Mouse (Mus musculus) CD4-positive, CD25-positive, alpha-beta regulatory T cell, adult 4 months (primary cell): ENCODE data around the gene Rundc1. TPM values are rescaled to one million over a fixed set of nuclear protein-coding genes. Genes with fewer than 3 reads are reported as not detected.
"Not testable (repeated sequence)": the region's sequence is repeated elsewhere in the genome, so short reads cannot be mapped to it uniquely, and the experiment has no call there.

Source experiments
- ATAC-seq: one replicate; pipeline ENCODE4 v1.8.0; 2017
- polyA plus RNA-seq, 2 experiments: library from polyadenylated mRNA; unstranded; fragments of 100-300 nt; shearing (Covaris generic); gene quantifications; one replicate each; pipeline ENCODE4 v1.2.1; 2017

The Rundc1 gene
- polyA plus RNA-seq, 2 experiments from 2014 or later, result 8.0 to 8.5 TPM

DNA sequence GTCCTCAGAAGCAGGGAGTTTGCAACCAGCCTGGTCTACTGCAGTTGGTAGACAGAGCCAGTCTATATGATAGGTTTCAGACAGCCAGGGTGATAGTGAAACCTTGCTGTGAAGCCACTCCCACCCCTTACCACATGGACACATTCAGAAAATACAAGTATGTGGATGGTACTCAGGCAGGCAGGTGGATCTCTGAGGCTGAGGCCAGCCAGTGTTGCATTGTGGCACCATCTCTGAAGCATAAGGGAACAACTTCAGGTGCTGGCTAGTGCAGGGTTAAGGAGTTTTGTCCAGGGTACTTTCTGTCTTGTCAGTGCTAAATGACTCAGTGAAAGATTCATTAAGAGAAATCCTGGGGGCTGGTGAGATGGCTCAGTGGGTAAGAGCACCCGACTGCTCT is 21.4 kb downstream of the Rundc1 start:
- ATAC-seq, result no peak

DNA sequence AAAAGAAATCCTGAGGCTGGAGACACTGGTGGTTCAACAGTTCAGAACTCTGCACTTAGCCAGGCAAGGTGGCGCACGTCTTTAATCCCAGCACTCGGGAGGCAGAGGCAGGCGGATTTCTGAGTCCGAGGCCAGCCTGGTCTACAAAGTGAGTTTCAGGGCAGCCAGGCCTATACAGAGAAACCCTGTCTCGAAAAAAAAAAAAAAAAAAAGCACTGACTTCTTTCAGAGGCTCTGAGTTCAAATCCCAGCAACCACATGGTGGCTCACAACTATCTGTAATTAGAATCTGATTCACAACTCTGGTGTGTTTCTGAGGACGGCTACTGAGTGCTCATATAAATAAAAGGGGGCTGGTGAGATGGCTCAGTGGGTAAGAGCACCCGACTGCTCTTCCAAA is 22.0 kb downstream of the Rundc1 start:
- ATAC-seq, result not testable (repeated sequence)

DNA sequence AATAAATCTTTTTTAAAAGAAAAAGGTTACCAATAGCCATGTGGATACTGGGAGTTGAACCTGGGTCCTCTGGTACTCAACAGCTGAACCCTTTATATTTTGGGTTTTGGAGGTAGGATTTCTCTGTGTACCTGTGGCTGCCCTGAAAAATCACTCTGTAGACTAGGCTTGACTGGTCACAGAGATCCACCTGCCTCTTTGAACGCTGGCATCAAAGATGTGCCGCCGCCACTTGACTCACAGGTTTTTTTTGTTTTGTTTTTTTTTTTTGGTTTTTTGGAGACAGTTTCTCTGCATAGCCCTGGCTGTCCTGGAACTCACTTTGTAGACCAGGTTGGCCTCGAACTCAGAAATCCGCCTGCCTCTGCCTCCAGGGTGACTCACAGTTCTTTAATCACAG is 22.9 kb downstream of the Rundc1 start:
- no peak for ATAC-seq

DNA sequence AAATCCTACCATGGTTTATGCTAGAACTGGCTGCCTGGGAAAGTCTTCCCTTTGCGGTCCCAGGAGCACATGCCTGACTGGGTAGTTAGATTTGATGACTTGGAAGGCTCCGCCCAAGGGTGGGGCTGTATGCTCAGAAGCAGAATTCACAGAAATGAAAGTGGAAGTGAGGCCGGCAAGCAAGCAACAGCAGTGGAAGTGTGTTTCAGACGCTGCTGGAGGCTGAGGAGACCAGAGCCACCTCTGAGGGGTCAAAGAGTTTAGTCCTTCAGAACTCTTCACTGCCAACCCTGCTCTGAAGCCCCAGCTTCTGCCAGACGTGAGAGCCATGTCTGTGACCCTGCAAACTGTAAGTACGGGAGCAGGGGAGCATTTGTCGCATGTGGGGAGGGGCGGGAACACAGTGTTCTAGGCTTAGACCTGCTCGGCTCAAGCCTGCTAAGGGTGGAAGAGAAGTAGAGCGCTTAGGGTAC is 23.4 kb downstream of the Rundc1 start, which contains the start of gene Ifi35:
TSS of gene Ifi35 (plus strand) at position 134 of the 473 bp plus-strand sequence.
- peak; percentile 96 for ATAC-seq

DNA sequence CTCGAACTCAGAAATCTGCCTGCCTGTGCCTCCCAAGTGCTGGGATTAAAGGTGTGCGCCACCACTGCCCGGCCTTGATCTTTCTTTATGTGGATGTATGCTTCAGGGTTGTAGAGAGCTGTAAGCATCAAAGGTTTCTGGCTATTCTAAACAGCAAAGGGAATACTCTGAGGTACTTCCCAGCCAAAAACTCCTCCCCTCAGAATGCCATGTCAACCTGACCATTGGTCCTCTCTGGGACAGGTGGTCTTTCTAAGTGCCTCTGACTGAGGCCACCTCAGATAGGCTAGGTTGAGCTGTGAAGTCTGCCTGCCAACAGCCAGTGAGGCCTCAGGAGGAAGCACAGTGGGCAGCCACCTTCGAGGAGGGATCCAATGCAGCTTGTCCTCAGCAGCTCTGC is 24.0 kb downstream of the Rundc1 start:
- ATAC-seq, result peak; percentile 19

DNA sequence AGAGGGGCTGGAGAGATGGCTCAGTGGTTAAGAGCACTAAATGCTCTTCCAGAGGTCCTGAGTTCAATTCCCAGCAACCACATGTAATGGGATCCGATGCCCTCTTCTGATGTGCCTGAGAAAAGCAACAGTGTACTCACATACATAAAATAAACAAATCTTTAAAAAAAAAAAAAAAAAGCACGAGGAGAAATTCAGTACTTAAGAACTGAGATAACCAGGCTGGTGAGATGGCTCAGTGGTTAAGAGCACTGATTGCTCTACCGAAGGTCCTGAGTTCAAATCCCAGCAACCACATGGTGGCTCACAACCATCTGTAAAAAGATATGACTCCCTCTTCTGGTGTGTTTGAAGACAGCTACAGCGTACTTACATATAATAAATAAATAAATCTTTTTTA is 24.7 kb downstream of the Rundc1 start:
- not testable (repeated sequence) for ATAC-seq

DNA sequence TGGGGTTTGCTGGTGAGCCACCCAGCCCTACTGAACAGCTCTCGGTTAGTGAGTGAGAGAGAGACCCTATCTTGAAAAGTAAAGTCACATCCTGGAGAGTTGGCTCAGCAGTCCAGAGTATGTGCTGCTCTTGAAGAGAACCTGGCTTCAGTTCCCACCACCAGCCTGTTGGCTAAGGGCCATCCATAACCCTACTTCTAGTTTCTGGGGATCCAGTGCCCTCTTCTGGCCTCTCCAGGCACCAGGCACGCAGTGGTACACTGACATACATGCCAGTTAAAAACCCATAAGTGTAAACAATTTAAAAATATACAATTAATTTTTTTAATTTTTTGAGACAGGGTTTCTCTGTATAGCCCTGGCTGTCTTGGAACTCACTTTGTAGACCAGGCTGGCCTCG is 25.5 kb downstream of the Rundc1 start:
- no peak for ATAC-seq

DNA sequence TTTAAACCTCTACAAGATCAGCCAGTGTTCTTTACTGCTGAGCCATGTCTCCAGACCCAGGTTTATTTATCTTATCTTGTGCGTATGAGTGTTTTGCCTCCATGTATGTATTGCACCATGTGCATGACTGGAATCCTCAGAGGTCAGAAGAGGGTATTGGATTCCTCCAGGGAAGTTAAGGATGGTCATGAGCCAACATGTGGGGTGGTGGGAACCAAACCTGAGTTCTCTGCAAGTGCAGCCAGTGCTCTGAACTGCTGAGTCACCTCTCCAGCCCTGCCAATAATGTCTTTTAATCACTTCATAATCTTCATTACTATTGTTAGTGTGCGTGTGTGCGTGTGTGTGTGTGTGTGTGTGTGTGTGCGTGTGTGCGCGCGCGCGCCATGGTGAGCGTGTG is 26.7 kb downstream of the Rundc1 start:
- no peak for ATAC-seq

DNA sequence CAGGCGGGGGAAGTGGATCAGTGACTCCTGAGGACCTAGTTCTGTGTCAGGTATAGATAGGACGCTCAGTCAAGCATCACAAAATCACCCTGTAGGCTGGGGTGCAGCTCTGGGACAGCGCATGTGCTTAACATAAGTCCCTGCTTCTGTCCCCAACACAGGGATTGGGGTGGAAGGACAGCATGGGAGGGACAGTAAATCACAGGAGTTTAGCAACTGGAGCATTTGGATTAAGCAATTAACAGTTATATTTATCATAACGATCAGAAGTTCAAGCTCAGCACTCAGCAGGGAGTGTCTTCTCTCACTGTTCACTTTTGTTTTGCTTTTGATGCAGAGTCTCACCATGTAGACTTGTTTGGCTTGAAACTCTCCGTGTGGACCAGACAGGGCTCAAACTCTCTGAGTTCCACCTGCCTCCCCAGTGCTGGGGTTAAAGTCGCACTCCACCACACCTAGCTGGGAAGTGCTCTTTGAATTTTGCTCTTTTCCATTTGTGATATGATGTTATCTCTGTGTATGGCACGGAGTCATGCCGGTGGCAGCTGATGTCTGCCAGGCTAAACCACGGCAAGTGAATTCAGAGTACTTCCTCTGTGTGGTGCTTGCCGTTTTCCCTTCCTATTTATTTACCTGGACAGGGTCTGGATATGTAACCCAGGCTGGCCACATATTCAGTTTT is 27.3 kb downstream of the Rundc1 start:
- ATAC-seq, result no peak

DNA sequence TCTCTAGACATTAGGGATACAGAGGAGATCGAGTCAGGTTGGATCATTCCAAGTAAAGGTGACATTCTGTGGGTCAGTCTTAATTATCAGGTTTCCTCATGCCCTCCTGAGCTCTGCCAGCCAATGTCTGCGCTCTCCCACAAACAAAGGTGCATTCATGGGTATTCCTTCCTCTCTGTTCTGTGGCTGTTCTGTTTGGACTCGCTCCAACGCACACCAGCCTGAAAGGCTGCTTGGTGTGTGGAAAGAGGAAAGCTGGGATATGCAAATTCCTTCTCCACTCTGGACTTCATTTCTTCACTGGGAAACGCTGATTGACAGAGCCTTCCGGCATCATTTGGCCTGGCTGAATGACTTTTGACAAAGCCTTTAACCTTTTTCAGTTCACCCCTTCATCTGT is 29.8 kb downstream of the Rundc1 start:
- ATAC-seq, result no peak

DNA sequence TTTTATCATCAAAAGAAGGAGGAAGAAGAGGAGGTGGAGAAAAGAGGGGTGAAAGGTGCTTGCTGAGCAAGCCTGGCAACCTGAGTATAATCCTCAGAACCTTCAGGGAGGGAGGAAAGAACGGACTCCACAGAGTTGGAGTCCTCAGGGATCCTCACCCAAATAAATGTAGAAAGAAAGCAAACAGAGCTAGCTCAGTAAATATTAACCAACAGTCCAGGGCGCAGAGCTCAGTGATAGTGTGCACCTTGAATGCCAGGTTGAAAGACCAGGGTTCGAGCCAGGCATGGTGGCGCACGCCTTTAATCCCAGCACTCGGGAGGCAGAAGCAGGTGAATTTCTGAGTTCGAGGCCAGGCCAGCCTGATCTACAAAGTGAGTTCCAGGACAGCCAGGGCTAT is 30.7 kb downstream of the Rundc1 start:
- no peak for ATAC-seq

DNA sequence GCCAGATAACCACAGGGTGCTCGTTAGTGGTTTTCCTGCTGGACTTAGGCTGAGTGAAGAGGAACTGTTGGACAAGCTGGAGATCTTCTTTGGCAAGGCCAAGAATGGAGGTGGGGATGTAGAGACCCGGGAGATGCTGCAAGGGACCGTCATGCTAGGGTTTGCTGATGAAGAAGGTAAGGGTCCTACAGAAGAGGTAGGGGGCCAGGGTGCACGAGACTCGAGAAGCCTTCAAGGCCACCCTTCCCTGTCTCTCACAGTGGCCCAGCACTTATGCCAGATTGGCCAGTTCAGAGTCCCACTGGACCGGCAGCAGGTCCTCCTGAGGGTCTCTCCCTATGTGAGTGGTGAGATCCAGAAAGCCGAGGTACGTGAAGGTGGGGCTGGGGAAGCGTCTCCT is 32.7 kb downstream of the Rundc1 start:
- no peak for ATAC-seq

DNA sequence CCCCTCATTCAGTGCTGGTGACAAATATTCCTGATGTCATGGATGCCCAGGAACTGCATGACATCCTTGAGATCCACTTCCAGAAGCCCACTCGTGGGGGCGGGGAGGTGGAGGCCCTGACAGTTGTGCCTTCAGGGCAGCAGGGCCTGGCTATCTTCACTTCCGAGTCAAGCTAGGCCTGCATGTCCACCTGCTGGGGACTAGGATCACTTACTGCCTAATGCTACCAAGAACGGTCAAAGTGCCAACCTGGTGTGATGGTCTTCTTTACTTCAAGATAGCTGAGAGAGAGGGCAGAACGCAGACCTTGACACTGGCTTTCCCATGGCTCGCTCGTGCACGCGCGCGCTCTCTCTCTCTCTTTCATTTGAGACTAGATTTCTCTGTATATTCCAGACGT is 33.3 kb downstream of the Rundc1 start:
- ATAC-seq, result no peak

DNA sequence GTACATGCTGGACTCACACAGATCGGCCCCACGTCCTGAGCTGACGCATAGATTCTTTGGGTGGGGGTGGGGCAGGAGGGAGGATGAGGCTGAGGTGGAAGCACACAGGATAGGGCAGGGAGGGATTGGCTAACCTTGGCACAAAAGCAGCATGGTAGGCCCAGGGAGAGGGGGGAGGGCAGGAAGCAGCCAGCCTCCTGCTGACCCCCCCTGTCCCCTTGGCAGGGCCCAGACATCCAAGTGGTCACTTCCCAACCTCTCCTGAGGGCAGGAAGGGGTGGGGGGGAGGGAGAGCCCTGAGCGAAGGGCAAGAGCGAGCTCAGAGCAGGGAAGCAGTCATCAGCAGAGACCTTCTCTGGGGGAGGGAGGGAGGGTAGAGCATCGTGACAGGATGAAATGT is 34.8 kb downstream of the Rundc1 start:
- ATAC-seq, result no peak

DNA sequence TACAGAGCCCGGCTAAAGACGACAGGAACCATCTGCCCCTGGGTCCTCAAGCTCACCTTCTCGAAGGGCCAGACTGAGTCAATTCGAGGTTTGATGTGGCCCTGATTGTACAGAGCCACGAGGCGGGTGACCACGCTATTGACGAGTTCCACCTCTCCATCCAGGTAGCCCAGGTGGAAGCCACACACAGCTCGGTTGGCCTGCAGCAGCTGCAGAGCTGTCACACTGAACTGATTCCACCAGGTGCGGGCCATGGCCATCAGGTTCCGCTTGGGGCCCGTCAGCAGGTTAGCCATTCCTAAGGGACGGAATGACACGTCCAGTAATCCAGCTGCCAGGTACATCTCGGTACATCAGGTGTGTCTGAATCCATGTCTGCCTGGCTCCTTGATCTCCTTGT is 35.4 kb downstream of the Rundc1 start:
- no peak for ATAC-seq

DNA sequence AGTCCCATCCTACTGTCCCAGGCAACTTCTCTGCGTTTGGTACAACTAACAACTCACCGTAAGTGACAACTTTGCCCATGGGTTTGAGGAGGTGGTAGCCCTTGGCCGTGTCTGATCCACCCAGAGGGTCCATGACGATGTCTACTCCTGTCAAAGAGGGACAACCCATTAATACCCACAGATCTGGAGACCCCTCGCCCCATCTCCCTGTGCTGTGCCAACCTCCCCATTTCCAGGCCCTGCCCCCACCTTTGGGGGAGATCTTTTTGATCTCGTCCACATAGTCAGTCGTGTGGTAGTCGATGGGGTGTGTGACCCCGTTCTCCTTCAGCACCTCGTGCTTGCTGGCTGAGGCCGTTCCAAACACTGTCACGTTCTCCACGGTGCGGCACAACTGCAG is 37.3 kb downstream of the Rundc1 start:
- no peak for ATAC-seq

DNA sequence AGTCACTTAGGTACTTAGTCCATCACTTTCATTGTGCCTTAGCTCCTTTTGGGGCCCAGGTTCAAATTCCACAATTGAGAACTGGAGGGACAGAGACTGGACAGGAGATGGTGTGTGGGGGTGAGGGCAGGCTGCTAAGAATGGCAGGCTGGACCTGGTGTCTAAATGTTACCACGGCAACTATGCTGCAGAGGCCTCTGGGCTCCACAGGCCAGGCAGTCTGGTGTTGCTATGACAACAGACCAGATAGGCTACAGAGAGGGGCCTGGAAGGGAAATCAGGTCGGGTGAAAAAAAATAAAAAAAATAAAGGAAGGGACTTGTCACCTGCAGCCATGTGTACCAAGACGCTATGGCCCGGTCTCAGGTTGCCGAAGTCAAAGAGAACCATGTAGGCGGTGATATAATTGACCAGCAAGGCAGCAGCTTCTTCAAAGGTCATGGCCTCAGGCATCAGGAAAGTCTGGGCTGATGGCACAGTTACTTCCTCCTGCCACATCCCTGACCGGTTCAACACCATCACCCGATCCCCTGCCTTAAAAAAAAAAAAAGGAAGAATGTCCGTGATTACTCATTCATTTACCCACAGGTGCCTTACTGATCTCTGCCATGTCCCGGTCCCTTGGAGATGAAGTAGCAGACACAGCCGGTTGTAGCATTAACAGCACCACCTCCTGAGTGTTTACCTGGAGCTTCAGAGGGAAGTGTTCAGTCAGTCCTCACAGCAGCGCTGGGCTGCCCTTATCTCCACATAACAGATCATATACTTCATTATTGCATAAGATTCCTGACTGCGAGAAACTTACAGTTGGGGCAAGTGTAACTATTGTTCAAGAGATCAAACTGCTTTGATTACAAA is 37.9 kb downstream of the Rundc1 start:
- ATAC-seq, result no peak

DNA sequence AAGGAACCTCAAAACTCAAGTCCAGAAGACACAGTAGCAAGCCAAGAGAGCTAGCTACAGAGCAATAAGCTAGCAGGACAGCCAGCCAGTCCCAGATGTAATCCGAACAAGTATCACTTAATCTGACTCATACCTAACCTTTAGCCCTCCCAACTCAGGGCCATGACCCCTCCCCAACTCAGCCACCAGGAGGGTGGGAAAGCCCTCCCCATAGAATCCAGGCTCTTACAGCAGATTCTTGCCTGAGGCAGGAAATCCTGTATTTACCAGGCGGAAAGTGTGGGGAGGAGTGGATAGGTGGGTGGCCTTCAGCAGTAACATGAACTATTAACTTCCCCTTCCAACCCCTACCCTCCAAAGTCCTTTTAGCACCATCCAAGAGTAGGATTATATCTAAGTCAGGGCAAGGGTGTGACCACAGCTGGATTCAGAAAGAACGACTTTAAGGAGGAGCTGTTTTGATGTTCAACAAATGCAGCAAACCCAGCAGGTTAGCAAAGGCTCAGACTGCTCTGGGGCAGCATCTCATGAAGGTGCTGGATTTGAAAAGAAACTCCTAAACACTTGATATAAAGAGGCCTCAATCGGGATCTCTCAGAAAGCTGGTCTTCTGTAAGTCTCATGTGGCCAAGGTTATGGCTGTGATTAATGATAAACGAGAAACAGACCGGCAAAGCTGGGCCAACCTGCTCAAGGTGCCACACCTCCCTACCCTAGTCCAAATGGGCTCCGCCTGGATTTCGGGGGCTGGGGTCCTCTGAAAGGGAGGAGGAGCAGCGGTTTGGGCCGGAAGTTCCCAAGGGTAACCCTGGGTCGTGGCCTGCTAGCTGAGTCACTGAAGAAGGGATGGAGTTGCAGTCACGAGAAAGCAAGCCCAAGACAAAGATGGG is 39.6 kb downstream of the Rundc1 start, which contains the start of gene Rnd2:
TSS of gene Rnd2 (plus strand) at position 789 of the 890 bp plus-strand sequence.
- peak; percentile 12 for ATAC-seq

DNA sequence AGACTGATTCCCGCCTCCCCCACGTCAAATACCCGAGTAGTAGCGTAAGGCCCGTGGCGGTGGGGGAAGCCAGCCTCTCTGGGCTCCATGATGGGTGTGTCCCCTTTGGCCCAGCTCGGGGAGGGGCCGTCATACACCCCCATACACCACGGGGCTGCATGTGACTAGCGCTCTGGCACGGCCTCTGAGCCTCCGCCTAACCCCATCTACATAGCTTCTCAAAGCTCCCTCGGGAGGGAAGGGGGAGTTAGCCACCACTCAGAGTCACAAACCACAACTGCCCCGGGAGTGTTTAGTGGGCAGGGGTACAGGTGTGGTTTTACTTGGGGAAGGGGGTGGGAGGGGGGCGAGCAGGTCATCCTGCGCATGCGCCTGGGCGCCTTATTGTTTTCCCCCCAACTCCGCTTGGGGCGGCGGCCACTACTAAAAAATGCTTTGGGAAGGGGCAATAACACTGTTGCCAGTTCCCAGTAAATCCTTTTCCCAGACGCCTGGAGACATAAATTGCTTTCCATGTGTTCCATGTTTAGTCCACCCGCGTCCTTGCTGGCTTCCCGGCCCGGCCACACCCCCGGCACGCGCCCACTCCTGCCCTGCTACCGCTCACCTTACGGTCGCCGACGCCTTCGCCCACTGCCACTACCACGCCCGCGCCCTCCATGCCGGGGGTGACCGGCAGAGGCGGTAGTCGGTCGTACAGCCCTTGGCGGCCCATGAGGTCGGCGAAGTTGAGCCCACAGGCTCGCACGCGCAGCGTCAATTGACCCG is 40.4 kb downstream of the Rundc1 start:
- peak; percentile 48 for ATAC-seq

DNA sequence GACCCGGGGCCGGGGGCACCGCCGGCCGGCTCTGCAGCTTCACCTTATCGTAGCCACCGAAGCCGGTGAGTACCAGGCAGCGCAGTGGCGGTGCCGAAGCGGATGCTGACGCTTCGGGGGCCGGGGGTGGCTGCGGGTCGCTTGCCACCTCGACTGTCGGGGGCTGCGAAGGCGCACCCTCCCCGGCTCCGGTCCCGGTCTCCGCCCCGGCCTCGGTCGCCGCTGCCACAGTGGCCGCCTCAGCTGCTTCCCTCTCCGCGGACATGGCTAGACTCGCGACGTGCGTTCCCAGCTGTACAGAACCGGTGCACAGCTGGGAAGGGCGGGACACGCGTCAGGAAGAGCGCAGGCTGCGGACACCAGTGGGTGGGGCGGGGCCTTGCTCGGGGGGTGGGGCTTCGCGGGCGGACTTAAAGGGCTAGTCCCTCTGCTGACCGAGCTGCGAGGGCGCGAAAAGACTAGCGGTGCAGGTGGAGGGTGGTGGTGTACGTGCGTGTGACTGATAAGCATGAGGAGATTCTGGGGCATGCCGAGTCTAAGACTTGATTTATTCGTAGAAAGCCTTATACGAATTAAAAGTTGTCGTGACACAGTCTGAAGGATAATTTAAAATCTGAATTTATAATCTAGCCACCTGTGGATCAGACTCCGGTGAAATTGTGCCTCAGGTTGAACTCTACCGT is 41.1 kb downstream of the Rundc1 start, which contains the start of gene Vat1:
TSS of gene Vat1 (minus strand) at position 362 of the 683 bp plus-strand sequence.
- ATAC-seq, result peak; percentile 43

DNA sequence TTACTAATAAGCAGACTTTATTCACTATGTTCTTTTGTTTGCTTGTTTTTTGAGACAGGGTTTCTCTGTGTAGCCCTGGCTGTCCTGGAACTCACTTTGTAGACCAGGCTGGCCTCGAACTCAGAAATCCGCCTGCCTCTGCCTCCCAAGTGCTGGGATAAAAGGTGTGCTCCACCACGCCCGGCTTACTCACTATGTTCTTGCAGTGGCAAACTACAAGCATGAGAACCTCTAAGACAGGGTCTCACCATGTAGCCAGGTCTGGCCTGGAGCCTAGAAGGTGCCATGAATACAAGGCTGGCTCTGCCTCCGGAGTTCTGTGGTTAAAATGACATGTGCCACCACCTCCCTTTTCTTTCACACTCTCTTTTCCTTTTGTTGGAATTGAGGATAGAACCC is 41.7 kb downstream of the Rundc1 start:
- ATAC-seq, result not testable (repeated sequence)
